Mouse (Mus musculus): ENCODE data around the gene Atp1a2. TPM values are rescaled to one million over a fixed set of nuclear protein-coding genes. Genes with fewer than 3 reads are reported as not detected.
A peak's percentile ranks its signal among the peaks of the same experiment; 100 is the strongest.

Atp1a2 gene
- total RNA-seq, 2 experiments from 2014 or later: 896 to 1,049 TPM

- DNase-seq (ENCODE audit: low spot score): no peak
These were observed 8.3 kb upstream of the Atp1a2 start for GRCm38 (mm10) chr1:172306196-172306595.

GRCm38 (mm10) chr1:172305635-172306034, 7.8 kb upstream of the Atp1a2 start:
- no peak for DNase-seq (ENCODE audit: low spot score)

- no peak for DNase-seq (ENCODE audit: low spot score)
These were observed 7.3 kb upstream of the Atp1a2 start for GRCm38 (mm10) chr1:172305153-172305552.

GRCm38 (mm10) chr1:172304443-172304842, 6.6 kb upstream of the Atp1a2 start:
- no peak for DNase-seq (ENCODE audit: low spot score)

- DNase-seq (ENCODE audit: low spot score): no peak
These were observed 5.0 kb upstream of the Atp1a2 start for GRCm38 (mm10) chr1:172302851-172303250.

GRCm38 (mm10) chr1:172302311-172302710, 4.4 kb upstream of the Atp1a2 start:
- no peak for DNase-seq (ENCODE audit: low spot score)

- no peak for DNase-seq (ENCODE audit: low spot score)
These were observed 3.3 kb upstream of the Atp1a2 start for GRCm38 (mm10) chr1:172301180-172301579.

- DNase-seq (ENCODE audit: low spot score): peak; percentile 80
These were observed 2.4 kb upstream of the Atp1a2 start for GRCm38 (mm10) chr1:172300247-172300646.

- no peak for DNase-seq (ENCODE audit: low spot score)
These were observed 1.7 kb upstream of the Atp1a2 start for GRCm38 (mm10) chr1:172299528-172299927.

GRCm38 (mm10) chr1:172296816-172297510, 901 bp downstream of the Atp1a2 start:
- peak; percentile 76 for DNase-seq (ENCODE audit: low spot score)

- no peak for DNase-seq (ENCODE audit: low spot score)
These were observed 2.1 kb downstream of the Atp1a2 start for GRCm38 (mm10) chr1:172295751-172296197.

GRCm38 (mm10) chr1:172293449-172293848, 4.4 kb downstream of the Atp1a2 start:
- no peak for DNase-seq (ENCODE audit: low spot score)

- DNase-seq (ENCODE audit: low spot score): no peak
These were observed 5.0 kb downstream of the Atp1a2 start for GRCm38 (mm10) chr1:172292880-172293279.

GRCm38 (mm10) chr1:172289617-172289946, 8.3 kb downstream of the Atp1a2 start:
- DNase-seq (ENCODE audit: low spot score): no peak

GRCm38 (mm10) chr1:172288900-172289616, 8.8 kb downstream of the Atp1a2 start:
- no peak for DNase-seq (ENCODE audit: low spot score)

- no peak for DNase-seq (ENCODE audit: low spot score)
These were observed 11.1 kb downstream of the Atp1a2 start for GRCm38 (mm10) chr1:172286740-172287139.

- peak; percentile 81 for DNase-seq (ENCODE audit: low spot score)
These were observed 13.6 kb downstream of the Atp1a2 start for GRCm38 (mm10) chr1:172284221-172284620.

- DNase-seq (ENCODE audit: low spot score): peak; percentile 67
These were observed 14.8 kb downstream of the Atp1a2 start for GRCm38 (mm10) chr1:172283073-172283472.

GRCm38 (mm10) chr1:172281522-172282254, 16.2 kb downstream of the Atp1a2 start:
- peak; percentile 62 for DNase-seq (ENCODE audit: low spot score)

GRCm38 (mm10) chr1:172279768-172280509, 17.9 kb downstream of the Atp1a2 start:
- peak; percentile 3 for DNase-seq (ENCODE audit: low spot score)

- DNase-seq (ENCODE audit: low spot score): peak; percentile 9
These were observed 19.5 kb downstream of the Atp1a2 start for GRCm38 (mm10) chr1:172278328-172278727.

- peak; percentile 4 for DNase-seq (ENCODE audit: low spot score)
These were observed 20.7 kb downstream of the Atp1a2 start for GRCm38 (mm10) chr1:172277172-172277571.

Data from gastrocnemius, adult 18-20 months (tissue).